ENCODE assay signal across 9 mouse cellular contexts in genomic region chr5:31888341-31888740, GRCm38 (mm10).
DNase-seq lines count a peak whose midpoint lies in the region; ATAC-seq and TF ChIP-seq lines count a peak whose summit lies in the region.
"Had no signal": no experiment of that assay in that cellular context is flagged by ENCODE, and none has a peak within 500 bp of the region (broad histone marks: within the 10 kb centered on the region; RNA-seq: fewer than 3 reads in every experiment).

No protein-coding gene starts in this region.

- no peaks in the 10 kb centered on the region for H3K36me3 ChIP-seq in embryonic facial prominence, embryonic 13.5 days
- no peaks in the 10 kb centered on the region for H3K36me3 ChIP-seq in embryonic facial prominence, embryonic 10.5 days (replicated peaks)
- no peaks in the 10 kb centered on the region for H3K36me3 ChIP-seq in kidney, postnatal 0 days (ENCODE audit: insufficient read depth, low read length)
- H3K36me3 ChIP-seq in forebrain, embryonic 12.5 days (replicated peaks) = no peaks in the 10 kb centered on the region

- intact Hi-C loops in heart, postnatal 10 days (cut with DNase I) = no loop called here

- TF ChIP-seq CTCF in kidney, postnatal 0 days (IDR thresholded peaks at IDR 0.05; ENCODE audit: low read depth) = no peak

- no peak for ATAC-seq in embryonic facial prominence, embryonic 13.5 days (ENCODE audit: insufficient number of reproducible peaks, insufficient read depth, low FRiP score, low TSS enrichment, low read depth)
- ATAC-seq in kidney, postnatal 0 days (replicated peaks; ENCODE audit: low FRiP score, low read depth) = no peak
- ATAC-seq in forebrain, embryonic 12.5 days (ENCODE audit: low FRiP score) = no peak
- ATAC-seq: liver, postnatal 0 days had no signal

- 60% methylated on average over 3 of the region's 3 CpGs for WGBS in embryonic facial prominence, embryonic 13.5 days
- 88% methylated on average over 3 of the region's 3 CpGs for WGBS in embryonic facial prominence, embryonic 10.5 days
- WGBS in kidney, postnatal 0 days = 63% methylated on average over 3 of the region's 3 CpGs
- WGBS in forebrain, embryonic 12.5 days = 82% methylated on average over 3 of the region's 3 CpGs

- H3K27ac ChIP-seq in embryonic facial prominence, embryonic 13.5 days = peak overlapping the region; percentile 69
- H3K27ac ChIP-seq in embryonic facial prominence, embryonic 10.5 days (replicated peaks) = no peak overlapping the region
- H3K27ac ChIP-seq in kidney, postnatal 0 days = no peak overlapping the region
- H3K27ac ChIP-seq in forebrain, embryonic 12.5 days = no peak overlapping the region

- H3K9ac ChIP-seq in embryonic facial prominence, embryonic 13.5 days = no peak overlapping the region
- H3K9ac ChIP-seq in kidney, postnatal 0 days (ENCODE audit: low read depth, low read length) = no peak overlapping the region
- no peak overlapping the region for H3K9ac ChIP-seq in forebrain, embryonic 12.5 days
- H3K9ac ChIP-seq: liver, postnatal 0 days had no signal

- no peak overlapping the region for H3K4me2 ChIP-seq in embryonic facial prominence, embryonic 13.5 days
- no peak overlapping the region for H3K4me2 ChIP-seq in kidney, postnatal 0 days (ENCODE audit: low read length)
- no peak overlapping the region for H3K4me2 ChIP-seq in forebrain, embryonic 12.5 days

- no peaks in the 10 kb centered on the region for H3K9me3 ChIP-seq in embryonic facial prominence, embryonic 13.5 days
- no peaks in the 10 kb centered on the region for H3K9me3 ChIP-seq in embryonic facial prominence, embryonic 10.5 days
- no peaks in the 10 kb centered on the region for H3K9me3 ChIP-seq in kidney, postnatal 0 days (replicated peaks; ENCODE audit: low read length)
- no peaks in the 10 kb centered on the region for H3K9me3 ChIP-seq in forebrain, embryonic 12.5 days

- no peak overlapping the region for H3K4me3 ChIP-seq in embryonic facial prominence, embryonic 13.5 days
- H3K4me3 ChIP-seq in embryonic facial prominence, embryonic 10.5 days = no peak overlapping the region
- H3K4me3 ChIP-seq in kidney, postnatal 0 days (replicated peaks; ENCODE audit: low read depth, low read length) = no peak overlapping the region
- no peak overlapping the region for H3K4me3 ChIP-seq in forebrain, embryonic 12.5 days (replicated peaks)

- no peaks in the 10 kb centered on the region for H3K27me3 ChIP-seq in embryonic facial prominence, embryonic 13.5 days
- H3K27me3 ChIP-seq in embryonic facial prominence, embryonic 10.5 days (replicated peaks; ENCODE audit: low read depth, poor library complexity, severe bottlenecking) = no peaks in the 10 kb centered on the region
- H3K27me3 ChIP-seq in kidney, postnatal 0 days (ENCODE audit: insufficient read depth, low read length) = no peaks in the 10 kb centered on the region
- no peaks in the 10 kb centered on the region for H3K27me3 ChIP-seq in forebrain, embryonic 12.5 days

- no peak for DNase-seq in embryonic facial prominence, embryonic 10.5 days (ENCODE audit: low spot score)
- peak; percentile 54 for DNase-seq in kidney, postnatal 0 days (ENCODE audit: low spot score)
- DNase-seq in kidney, adult 9 months = no peak
- peak; percentile 61 for DNase-seq in 3T3-L1 (ENCODE audit: low read depth, low spot score)
- peak; percentile 43 to 53 for DNase-seq in heart, postnatal 10 days
- no peak for DNase-seq in right cerebral cortex, adult 18-20 months
- DNase-seq: liver, postnatal 0 days had no signal

- peaks cover 24% of the 10 kb centered on the region for H3K4me1 ChIP-seq in embryonic facial prominence, embryonic 13.5 days
- no peaks in the 10 kb centered on the region for H3K4me1 ChIP-seq in embryonic facial prominence, embryonic 10.5 days
- H3K4me1 ChIP-seq in kidney, postnatal 0 days (replicated peaks; ENCODE audit: insufficient read depth, low read length) = no peaks in the 10 kb centered on the region; the same call in 1 of the 2 replicates
- H3K4me1 ChIP-seq in forebrain, embryonic 12.5 days = no peaks in the 10 kb centered on the region

Comparison
In these comparisons a context has a peak if more than half of its experiments do, and no peak if none do; other contexts are left out.
1. DNase-seq: peak in kidney, postnatal 0 days (single experiment), 3T3-L1 (single experiment) and heart, postnatal 10 days (2 of 2); none in embryonic facial prominence, embryonic 10.5 days (single experiment), kidney, adult 9 months (single experiment) and right cerebral cortex, adult 18-20 months (single experiment).